Mouse (Mus musculus): ENCODE measurements at regions not wholly inside any gene's neighbourhood (a gene's known extent, or its start where the extent isn't known, plus 50 kb on each side); places are given as distances from the start of the nearest gene placed in this dataset.

GRCm38 (mm10) chr6:4451227-4451626 lies 53.4 kb upstream of the Col1a2 start:
- Histone ChIP-seq H3K27me3 (replicated peaks) (no peaks in the 10 kb centered on the region), H3K36me3 (replicated peaks in 1 of 2; ENCODE audit: control insufficient read depth in 1 of 2, insufficient read depth in 1 of 2, low read length in 1 of 2) (no peaks in the 10 kb centered on the region), H3K4me1 (ENCODE audit: control insufficient read depth in 1 of 2, insufficient read depth in 2 of 2) (no peaks in the 10 kb centered on the region), H3K79me2 (replicated peaks; ENCODE audit: control insufficient read depth, extremely low read depth, insufficient read depth, poor library complexity, severe bottlenecking) (no peaks in the 10 kb centered on the region), H3K9ac (ENCODE audit: insufficient read depth, low read depth) (no peak overlapping the region), H3K4me2 (ENCODE audit: insufficient read depth, low read depth, poor library complexity, severe bottlenecking) (no peak overlapping the region), H3K9me3 (replicated peaks; ENCODE audit: low read length) (no peaks in the 10 kb centered on the region), H3K4me3 (replicated peaks in 1 of 3; ENCODE audit: low read depth in 2 of 3, low read length in 2 of 3, poor library complexity in 1 of 3) (no peak overlapping the region), H3K27ac (ENCODE audit: insufficient read depth, low read depth) (no peak overlapping the region)
- DNase-seq (ENCODE audit: extremely low read depth), result no peak
- dilution Hi-C loops (cut with MboI; ENCODE audit: extremely low pct_ligation_motif_present, extremely low pct_unique_long_range_greater_than_20kb, low sequenced_read_pairs), result no loop called here
- TF ChIP-seq ELF1 (IDR thresholded peaks at IDR 0.05; ENCODE audit: low read depth, low read length) (no peak), POLR2A (IDR thresholded peaks at IDR 0.05; ENCODE audit: low read depth, low read length) (no peak), E2F4 (IDR thresholded peaks at IDR 0.05; ENCODE audit: insufficient replicate concordance, low read depth, low read length) (no peak), MXI1 (IDR thresholded peaks at IDR 0.05; ENCODE audit: low read depth, low read length) (no peak), MYC (IDR thresholded peaks at IDR 0.05; ENCODE audit: low read depth, low read length) (no peak), ZC3H11A (IDR thresholded peaks at IDR 0.05; ENCODE audit: low read depth, low read length) (no peak), CHD1 (IDR thresholded peaks at IDR 0.05; ENCODE audit: low read depth, low read length) (no peak), ETS1 (conservative IDR thresholded peaks at IDR 0.05; ENCODE audit: low read depth, low read length) (no peak), NELFE (IDR thresholded peaks at IDR 0.05; ENCODE audit: low read depth, low read length) (no peak)
- in situ Hi-C loops (cut with MboI; ENCODE audit: low pct_ligation_motif_present, low pct_unique_long_range_greater_than_20kb, low sequenced_read_pairs), result no loop called here

All from CH12.LX (cell line).